Mouse (Mus musculus) liver, adult (tissue): ENCODE data around the gene Zfp131.
"Not testable (repeated sequence)": the region's sequence is repeated elsewhere in the genome, so short reads cannot be mapped to it uniquely, and the experiment has no call there.

Experiments
- GATA4 ChIP-seq: IDR thresholded peaks from 2 replicates; pipeline ENCODE4 v1.6.1; 2014; ENCODE audit warnings: mild to moderate bottlenecking, low read length; ENCODE audit not compliant: insufficient replicate concordance

Gene Zfp131

GRCm38 (mm10) chr13:119790761-119791579 lies at the start of gene Zfp131:
Zfp131 (minus strand) TSS chr13:119790889.
- no peak for TF ChIP-seq GATA4

- not testable (repeated sequence) for TF ChIP-seq GATA4
These were observed 44.8 kb upstream of the Zfp131 start, which contains the start of gene D13Ertd608e for GRCm38 (mm10) chr13:119835320-119836056. D13Ertd608e (plus strand) TSS chr13:119836006.

- TF ChIP-seq GATA4, result not testable (repeated sequence)
These were observed 39.4 kb upstream of the Zfp131 start, which contains the start of gene AF067063 for GRCm38 (mm10) chr13:119830116-119830515. AF067063 (minus strand) TSS chr13:119830216.

- TF ChIP-seq GATA4, result no peak
These were observed 27.0 kb upstream of the Zfp131 start for GRCm38 (mm10) chr13:119817579-119818206.

- no peak for TF ChIP-seq GATA4
These were observed 26.1 kb upstream of the Zfp131 start for GRCm38 (mm10) chr13:119816798-119817197.

GRCm38 (mm10) chr13:119810031-119810430 lies 19.3 kb upstream of the Zfp131 start:
- TF ChIP-seq GATA4, result no peak

GRCm38 (mm10) chr13:119808937-119809336 lies 18.2 kb upstream of the Zfp131 start:
- TF ChIP-seq GATA4, result no peak

- TF ChIP-seq GATA4, result no peak
These were observed 7.0 kb upstream of the Zfp131 start for GRCm38 (mm10) chr13:119797656-119798055.

GRCm38 (mm10) chr13:119792791-119793404 lies 2.2 kb upstream of the Zfp131 start:
- TF ChIP-seq GATA4, result no peak

- TF ChIP-seq GATA4, result no peak
These were observed 969 bp upstream of the Zfp131 start for GRCm38 (mm10) chr13:119791580-119792135.

GRCm38 (mm10) chr13:119789851-119790717 lies 605 bp downstream of the Zfp131 start:
- no peak for TF ChIP-seq GATA4

- TF ChIP-seq GATA4, result no peak
These were observed 7.1 kb downstream of the Zfp131 start for GRCm38 (mm10) chr13:119783581-119783980.

GRCm38 (mm10) chr13:119768541-119768940 lies 22.1 kb downstream of the Zfp131 start:
- no peak for TF ChIP-seq GATA4

GRCm38 (mm10) chr13:119766480-119766879 lies 24.2 kb downstream of the Zfp131 start:
- TF ChIP-seq GATA4, result no peak
